24 mouse cellular contexts compared by ENCODE assay signal in the genomic region with DNA sequence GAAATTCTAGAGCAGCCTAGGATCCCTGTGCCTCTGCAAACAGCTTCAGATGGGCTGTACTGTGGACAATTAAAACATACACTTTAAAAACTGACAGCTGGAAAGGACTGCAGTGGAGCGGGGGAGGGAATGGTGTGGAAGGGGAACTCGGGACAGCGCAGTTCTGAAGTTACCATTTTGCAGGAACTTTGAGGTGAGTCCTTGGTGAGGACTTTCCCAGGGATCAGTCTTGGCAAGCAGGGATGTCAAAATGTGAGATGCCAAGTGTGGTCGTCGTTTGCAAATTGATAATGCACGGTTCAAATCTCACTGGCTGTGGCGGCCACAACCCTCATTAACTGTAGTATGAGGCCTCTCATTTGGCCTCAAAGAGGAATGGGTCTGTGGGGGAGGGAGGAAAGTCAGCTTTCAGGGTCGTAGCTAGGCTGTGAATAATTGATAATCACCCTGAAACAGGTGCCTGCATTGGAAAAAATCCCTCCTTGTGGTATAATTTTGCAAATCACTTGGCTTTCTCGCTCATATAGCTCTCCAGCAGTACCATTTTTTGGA. TPM values are rescaled to one million over a fixed set of nuclear protein-coding genes. Genes with fewer than 3 reads are reported as not detected.
DNase-seq lines count a peak whose midpoint lies in the region; ATAC-seq and TF ChIP-seq lines count a peak whose summit lies in the region.
"Had no signal": no experiment of that assay in that cellular context is flagged by ENCODE, and none has a peak within 500 bp of the region (broad histone marks: within the 10 kb centered on the region; RNA-seq: fewer than 3 reads in every experiment).

No protein-coding gene starts in this region.

- no peaks in the 10 kb centered on the region for H3K36me3 ChIP-seq in forebrain, embryonic 11.5 days (ENCODE audit: control insufficient read depth, insufficient read depth, low read length)
- no peaks in the 10 kb centered on the region for H3K36me3 ChIP-seq in forebrain, postnatal 0 days (ENCODE audit: insufficient read depth)
- H3K36me3 ChIP-seq in midbrain, embryonic 12.5 days, result no peaks in the 10 kb centered on the region
- no peaks in the 10 kb centered on the region for H3K36me3 ChIP-seq in midbrain, embryonic 13.5 days
- no peaks in the 10 kb centered on the region for H3K36me3 ChIP-seq in limb, embryonic 13.5 days
- H3K36me3 ChIP-seq: embryonic facial prominence, embryonic 12.5 days; heart, embryonic 15.5 days; hindbrain, embryonic 10.5 days had no signal

- no peaks in the 10 kb centered on the region for H3K9me3 ChIP-seq in forebrain, embryonic 11.5 days (ENCODE audit: control insufficient read depth, low read length)
- H3K9me3 ChIP-seq in forebrain, postnatal 0 days (ENCODE audit: low read length), result no peaks in the 10 kb centered on the region
- no peaks in the 10 kb centered on the region for H3K9me3 ChIP-seq in midbrain, embryonic 12.5 days
- H3K9me3 ChIP-seq in midbrain, embryonic 13.5 days, result no peaks in the 10 kb centered on the region
- no peaks in the 10 kb centered on the region for H3K9me3 ChIP-seq in limb, embryonic 13.5 days
- H3K9me3 ChIP-seq: embryonic facial prominence, embryonic 12.5 days; heart, embryonic 15.5 days; hindbrain, embryonic 10.5 days had no signal

- H3K9ac ChIP-seq in forebrain, embryonic 11.5 days (ENCODE audit: low read length), result no peak overlapping the region
- no peak overlapping the region for H3K9ac ChIP-seq in forebrain, postnatal 0 days
- no peak overlapping the region for H3K9ac ChIP-seq in midbrain, embryonic 12.5 days (replicated peaks)
- no peak overlapping the region for H3K9ac ChIP-seq in midbrain, embryonic 13.5 days (replicated peaks)
- H3K9ac ChIP-seq in limb, embryonic 13.5 days, result no peak overlapping the region
- H3K9ac ChIP-seq: embryonic facial prominence, embryonic 12.5 days; heart, embryonic 15.5 days; hindbrain, embryonic 14.5 days had no signal

- H3K4me1 ChIP-seq in forebrain, embryonic 11.5 days (replicated peaks; ENCODE audit: control insufficient read depth, insufficient read depth, low read length), result peaks cover 10% of the 10 kb centered on the region
- H3K4me1 ChIP-seq in forebrain, postnatal 0 days (ENCODE audit: insufficient read depth), result no peaks in the 10 kb centered on the region
- H3K4me1 ChIP-seq in midbrain, embryonic 12.5 days, result peaks cover 23% of the 10 kb centered on the region
- peaks cover 28% of the 10 kb centered on the region for H3K4me1 ChIP-seq in midbrain, embryonic 13.5 days (replicated peaks)
- peaks cover 8% of the 10 kb centered on the region; the same call in 1 of the 2 replicates for H3K4me1 ChIP-seq in limb, embryonic 13.5 days
- H3K4me1 ChIP-seq: embryonic facial prominence, embryonic 12.5 days; heart, embryonic 15.5 days had no signal

- no peak for ATAC-seq in forebrain, embryonic 11.5 days (replicated peaks; ENCODE audit: low FRiP score)
- ATAC-seq in forebrain, postnatal 0 days, result no peak
- ATAC-seq in midbrain, embryonic 12.5 days (ENCODE audit: low FRiP score, low read depth), result no peak
- ATAC-seq in midbrain, embryonic 13.5 days, result no peak
- ATAC-seq in limb, embryonic 13.5 days (ENCODE audit: low FRiP score, low read depth), result peak; percentile 55
- ATAC-seq: activated CD4-positive, CD25-positive, alpha-beta regulatory T cell, adult 4 months; forebrain, embryonic 14.5 days; Patski had no signal

- H3K4me3 ChIP-seq in forebrain, embryonic 11.5 days (ENCODE audit: low read depth, low read length), result no peak overlapping the region
- no peak overlapping the region for H3K4me3 ChIP-seq in forebrain, postnatal 0 days (ENCODE audit: low read depth, low read length)
- no peak overlapping the region for H3K4me3 ChIP-seq in midbrain, embryonic 12.5 days
- H3K4me3 ChIP-seq in midbrain, embryonic 13.5 days (replicated peaks), result no peak overlapping the region
- H3K4me3 ChIP-seq in limb, embryonic 13.5 days, result no peak overlapping the region
- H3K4me3 ChIP-seq: embryonic facial prominence, embryonic 12.5 days; heart, embryonic 15.5 days; hindbrain, embryonic 10.5 days had no signal

- H3K4me2 ChIP-seq in forebrain, embryonic 11.5 days (ENCODE audit: low read depth, low read length, severe bottlenecking), result no peak overlapping the region
- no peak overlapping the region for H3K4me2 ChIP-seq in forebrain, postnatal 0 days (ENCODE audit: low read depth)
- peak overlapping the region; percentile 32; the same call in 1 of the 2 replicates for H3K4me2 ChIP-seq in midbrain, embryonic 12.5 days (replicated peaks)
- H3K4me2 ChIP-seq in midbrain, embryonic 13.5 days (replicated peaks), result no peak overlapping the region; the same call in 1 of the 2 replicates
- no peak overlapping the region for H3K4me2 ChIP-seq in limb, embryonic 13.5 days (replicated peaks)
- H3K4me2 ChIP-seq: embryonic facial prominence, embryonic 12.5 days; heart, embryonic 11.5 days; heart, embryonic 15.5 days; hindbrain, embryonic 14.5 days had no signal

- DNase-seq in forebrain, embryonic 11.5 days (ENCODE audit: low spot score), result peak; percentile 52
- no peak for DNase-seq in forebrain, postnatal 0 days
- DNase-seq in brain, embryonic 14.5 days (ENCODE audit: low read depth), result peak; percentile 22
- DNase-seq in cerebellum, adult 11-12 months, result no peak
- DNase-seq in thymus, postnatal 4 days, result no peak
- DNase-seq: adrenal gland, postnatal 14 days; cerebellum, adult 2 months; gastrocnemius, postnatal 10 days; heart, adult 18-20 months; heart, postnatal 14 days had no signal

- WGBS in forebrain, embryonic 11.5 days, result 6% methylated on average over 9 of the region's 9 CpGs
- WGBS in forebrain, postnatal 0 days, result 12% methylated on average over 9 of the region's 9 CpGs
- WGBS in midbrain, embryonic 12.5 days, result 6% methylated on average over 9 of the region's 9 CpGs
- WGBS in midbrain, embryonic 13.5 days, result 8% methylated on average over 9 of the region's 9 CpGs
- WGBS in limb, embryonic 13.5 days, result 6% methylated on average over 9 of the region's 9 CpGs

- TF ChIP-seq CTCF in forebrain, postnatal 0 days (IDR thresholded peaks at IDR 0.05; ENCODE audit: low read depth), result no peak
- no peak for TF ChIP-seq CTCF in brain, embryonic 14.5 days (IDR thresholded peaks at IDR 0.05; ENCODE audit: borderline replicate concordance, extremely low read depth, insufficient read depth, insufficient read length)

- no peak overlapping the region for H3K27ac ChIP-seq in forebrain, embryonic 11.5 days (ENCODE audit: low read depth, low read length)
- H3K27ac ChIP-seq in forebrain, postnatal 0 days (ENCODE audit: low read depth, low read length), result no peak overlapping the region
- peak overlapping the region; percentile 3; the same call in 1 of the 2 replicates for H3K27ac ChIP-seq in midbrain, embryonic 12.5 days (replicated peaks)
- no peak overlapping the region for H3K27ac ChIP-seq in midbrain, embryonic 13.5 days
- H3K27ac ChIP-seq in limb, embryonic 13.5 days, result no peak overlapping the region
- H3K27ac ChIP-seq: embryonic facial prominence, embryonic 12.5 days; heart, embryonic 15.5 days; hindbrain, embryonic 10.5 days; hindbrain, embryonic 14.5 days had no signal

- peaks cover 67% of the 10 kb centered on the region for H3K27me3 ChIP-seq in forebrain, embryonic 11.5 days (ENCODE audit: control insufficient read depth, insufficient read depth, low read length)
- peaks cover 48% of the 10 kb centered on the region for H3K27me3 ChIP-seq in forebrain, postnatal 0 days (ENCODE audit: insufficient read depth, low read length)
- peaks cover 80% of the 10 kb centered on the region for H3K27me3 ChIP-seq in midbrain, embryonic 12.5 days
- peaks cover 83% of the 10 kb centered on the region for H3K27me3 ChIP-seq in midbrain, embryonic 13.5 days
- peaks cover 81% of the 10 kb centered on the region for H3K27me3 ChIP-seq in limb, embryonic 13.5 days

- TF ChIP-seq POLR2A in brain, embryonic 14.5 days (IDR thresholded peaks at IDR 0.05; ENCODE audit: borderline replicate concordance, extremely low read depth, insufficient read depth, insufficient read length, poor library complexity, severe bottlenecking), result no peak

RNA-seq across cellular contexts. Expression of gene Dbx1, which starts 42.3 kb away (rescaled TPM):
- 31.0 and 33.3 TPM in 2 replicates for polyA plus RNA-seq in forebrain, embryonic 11.5 days (2014; fragmentation: Nextera tagmentation; extraction: Ambion mirVana)
- 0.08 and 0.33 TPM in 2 replicates for total RNA-seq in forebrain, postnatal 0 days (2014; rRNA removed)
- 0.15 and 0.61 TPM in 2 replicates for polyA plus RNA-seq in forebrain, postnatal 0 days (2015; fragmentation: Nextera tagmentation; extraction: Ambion mirVana)
- polyA plus RNA-seq in midbrain, embryonic 12.5 days (2016; fragmentation: Nextera tagmentation; extraction: Ambion mirVana), result 176 and 184 TPM in 2 replicates
- 78.5 and 84.6 TPM in 2 replicates for polyA plus RNA-seq in midbrain, embryonic 13.5 days (2015; fragmentation: Nextera tagmentation; extraction: Ambion mirVana)
- polyA plus RNA-seq in brain, embryonic 14.5 days (2012; rRNA removed), result 9.6 and 14.1 TPM in 2 replicates
- polyA plus RNA-seq in limb, embryonic 13.5 days (2015; fragmentation: Nextera tagmentation; extraction: Ambion mirVana), result 1.9 and 2.4 TPM in 2 replicates
- total RNA-seq: adrenal gland, adult 18-20 months; adrenal gland, postnatal 14 days; heart, adult 18-20 months; heart, postnatal 14 days had no signal
- polyA plus RNA-seq: activated CD4-positive, CD25-positive, alpha-beta regulatory T cell, adult 4 months; C2C12; cerebellum, adult 2 months; frontal cortex, adult 2 months; heart, embryonic 11.5 days; heart, embryonic 15.5 days; Patski had no signal

Comparison
In these comparisons a context has a peak if more than half of its experiments do, and no peak if none do; other contexts are left out.
1. DNase-seq: peak in forebrain, embryonic 11.5 days (single experiment) and brain, embryonic 14.5 days (single experiment); none in forebrain, postnatal 0 days (single experiment), cerebellum, adult 11-12 months (single experiment) and thymus, postnatal 4 days (single experiment).